Mouse (Mus musculus) heart, postnatal 10 days (tissue): ENCODE measurements around the gene Eomes. TPM values are rescaled to one million over a fixed set of nuclear protein-coding genes. Genes with fewer than 3 reads are reported as not detected.

Experiments
- DNase-seq, 2 experiments: peaks; one replicate each; pipeline ENCODE4 v3.0.0; 2021
- intact Hi-C: fragments of 180-260 bp; cut with DNase I; formaldehyde crosslinking; loops from one replicate; pipeline ENCODE4 v1.15.1; 2025
- total RNA-seq, 2 experiments: library from RNA; stranded (reverse); gene quantifications; 2 replicates each; pipeline ENCODE4 v1.2.3; 2021

Gene Eomes
- total RNA-seq, 2 experiments from 2014 or later, result not detected

GRCm38 (mm10) chr9:118515476-118515875, 37.5 kb downstream of the Eomes start:
- peak in 1 of 2 experiments; percentile 20 for DNase-seq
- intact Hi-C loops, result no loop called here

- no peak for DNase-seq
Measured at GRCm38 (mm10) chr9:118516162-118516561, 38.1 kb downstream of the Eomes start.

GRCm38 (mm10) chr9:118517619-118518018, 39.6 kb downstream of the Eomes start:
- intact Hi-C loops, result no loop called here
- no peak for DNase-seq

More at GRCm38 (mm10) chr9:118516162-118516561, 38.1 kb downstream of the Eomes start:
- intact Hi-C loops, result no loop called here

GRCm38 (mm10) chr9:118519101-118519500, 41.1 kb downstream of the Eomes start:
- intact Hi-C loops, result no loop called here
- no peak for DNase-seq

GRCm38 (mm10) chr9:118520011-118520410, 42.0 kb downstream of the Eomes start:
- intact Hi-C loops, result no loop called here
- peak; percentile 59 to 66 for DNase-seq

- intact Hi-C loops, result no loop called here
- peak in 1 of 2 experiments; percentile 15 for DNase-seq
Measured at GRCm38 (mm10) chr9:118520858-118521257, 42.8 kb downstream of the Eomes start.

GRCm38 (mm10) chr9:118521659-118522058, 43.6 kb downstream of the Eomes start:
- no peak for DNase-seq
- intact Hi-C loops, result no loop called here

- no peak for DNase-seq
- intact Hi-C loops, result no loop called here
Measured at GRCm38 (mm10) chr9:118523738-118524137, 45.7 kb downstream of the Eomes start.

GRCm38 (mm10) chr9:118527056-118527455, 49.0 kb downstream of the Eomes start:
- no peak for DNase-seq
- intact Hi-C loops, result no loop called here

- intact Hi-C loops, result no loop called here
- no peak for DNase-seq
Measured at GRCm38 (mm10) chr9:118529783-118530182, 51.8 kb downstream of the Eomes start.

- DNase-seq, result no peak
- intact Hi-C loops, result no loop called here
Measured at GRCm38 (mm10) chr9:118530679-118531078, 52.7 kb downstream of the Eomes start.

- intact Hi-C loops, result no loop called here
Measured at GRCm38 (mm10) chr9:118532516-118533205, 54.6 kb downstream of the Eomes start.

More at GRCm38 (mm10) chr9:118532516-118533205, 54.6 kb downstream of the Eomes start:
- no peak for DNase-seq

Other genes with a start within 250 kb of the Eomes start
- 100 to 1,000 TPM; 171 to 176 TPM for gene Golga4, start 28.1 kb downstream of the Eomes start, total RNA-seq
- gene Itga9, start 128.5 kb downstream of the Eomes start, total RNA-seq, result 100 to 1,000 TPM; 107 to 121 TPM